Mouse (Mus musculus) mammary gland, adult 2 months (tissue): Measurements from ENCODE around the gene Hecw1. TPM values are rescaled to one million over a fixed set of nuclear protein-coding genes. Genes with fewer than 3 reads are reported as not detected.

ENCODE experiments used
- polyA plus RNA-seq: library from polyadenylated mRNA; depleted of rRNA; stranded (reverse); fragments of >200 nt; gene quantifications from 2 replicates; pipeline ENCODE4 v1.2.3, GENCODE M21; 2012; ENCODE audit warnings: low replicate concordance; rRNA removed

Hecw1 gene
- not detected in 2 replicates for polyA plus RNA-seq

GRCm38 (mm10) chr13:14522906-14523269 lies at the start of gene Hecw1:
TSS of gene Hecw1 (minus strand) at chr13:14523228.

Other genes with a start within 250 kb of the Hecw1 start
- 6.5 and 11.1 TPM in 2 replicates for gene Mrpl32, start 89.9 kb upstream of the Hecw1 start, polyA plus RNA-seq
- gene Psma2, start 90.0 kb upstream of the Hecw1 start, polyA plus RNA-seq: 21.8 and 56.7 TPM in 2 replicates
- gene AW209491, start 106.9 kb upstream of the Hecw1 start, polyA plus RNA-seq: 1.8 and 5.2 TPM in 2 replicates